Mouse (Mus musculus) limb, embryonic 10.5 days (tissue): ENCODE results near the gene Stat6. TPM values are rescaled to one million over a fixed set of nuclear protein-coding genes. Genes with fewer than 3 reads are reported as not detected.
A peak's percentile ranks its signal among the peaks of the same experiment; 100 is the strongest.
"Not testable (repeated sequence)": the region's sequence is repeated elsewhere in the genome, so short reads cannot be mapped to it uniquely, and the experiment has no call there.

Experiments
- DNase-seq: peaks from one replicate; pipeline ENCODE4 v3.0.0-alpha.2; 2017; ENCODE audit warnings: low spot score
- H3K27ac ChIP-seq: fragments of 300-500 bp; sonication (generic); 2 replicates; pipeline ENCODE4 v1.5.1; 2016; ENCODE audit warnings: mild to moderate bottlenecking
- H3K27me3 ChIP-seq: fragments of 300-500 bp; sonication (generic); 2 replicates; pipeline ENCODE4 v1.6.1; 2016; ENCODE audit warnings: low read depth, mild to moderate bottlenecking; ENCODE audit not compliant: poor library complexity, severe bottlenecking
- H3K36me3 ChIP-seq: fragments of 300-500 bp; sonication (generic); 2 replicates; pipeline ENCODE4 v1.6.1; 2016; ENCODE audit warnings: mild to moderate bottlenecking, moderate library complexity
- H3K4me1 ChIP-seq: fragments of 300-500 bp; sonication (generic); 2 replicates; pipeline ENCODE4 v1.6.1; 2016
- H3K4me3 ChIP-seq: fragments of 300-500 bp; sonication (generic); 2 replicates; pipeline ENCODE4 v1.5.1; 2016; ENCODE audit warnings: mild to moderate bottlenecking, moderate library complexity
- H3K9me3 ChIP-seq: fragments of 300-500 bp; sonication (generic); replicated peaks from 2 replicates; pipeline ENCODE4 v1.6.1; 2016; ENCODE audit warnings: mild to moderate bottlenecking
- WGBS: fragments of 180-500 bp; shearing (Covaris S2); methylation state at CpG from one replicate; pipeline ENCODE4 v1.1.7; 2016; 5-methylcytosine and 5-hydroxymethylcytosine counted together
- polyA plus RNA-seq: library from polyadenylated mRNA; unstranded; fragments of >200 nt; fragmentation: Nextera tagmentation; extraction: Ambion mirVana; gene quantifications from 2 replicates; pipeline ENCODE4 v1.2.1, GENCODE M21; 2016

Gene Stat6
- polyA plus RNA-seq, 1 experiment from 2014 or later, result 9.7 TPM

DNA sequence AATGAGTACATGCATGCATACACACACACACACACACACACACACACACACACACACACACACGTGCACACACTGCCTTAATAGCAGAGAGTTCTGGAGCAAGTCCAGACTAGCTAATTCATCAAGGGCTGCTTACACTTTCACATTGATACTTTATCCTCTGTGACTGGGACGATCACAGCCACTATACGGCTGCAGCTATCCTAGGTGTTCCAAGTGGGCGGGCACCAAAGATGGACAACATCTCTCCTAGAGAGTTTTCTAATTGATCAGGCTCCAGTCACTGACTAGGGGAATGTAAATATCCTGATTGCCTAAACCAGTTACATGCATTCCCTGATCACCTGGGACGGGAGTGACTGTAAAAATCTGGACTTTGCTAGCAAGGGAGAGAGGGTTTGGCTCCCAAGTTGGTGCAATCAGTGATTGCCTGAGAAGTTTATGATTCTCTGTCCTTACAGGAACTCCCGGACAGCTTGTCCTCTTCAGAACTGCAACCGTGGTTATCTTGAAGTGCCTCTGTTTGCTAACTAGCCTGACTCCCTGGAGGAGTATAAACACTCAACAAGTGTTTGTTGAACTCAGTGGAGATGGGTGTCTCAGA is 10.0 kb upstream of the Stat6 start:
- H3K4me3 ChIP-seq, result no peak overlapping the region
- no peaks in the 10 kb centered on the region for H3K27me3 ChIP-seq
- H3K36me3 ChIP-seq, result no peaks in the 10 kb centered on the region
- no peak overlapping the region for H3K27ac ChIP-seq
- H3K4me1 ChIP-seq, result peaks cover 8% of the 10 kb centered on the region; the same call in 1 of the 2 replicates
- 69% methylated on average over 7 of the region's 7 CpGs for WGBS
- H3K9me3 ChIP-seq, result no peaks in the 10 kb centered on the region
- DNase-seq, result no peak

DNA sequence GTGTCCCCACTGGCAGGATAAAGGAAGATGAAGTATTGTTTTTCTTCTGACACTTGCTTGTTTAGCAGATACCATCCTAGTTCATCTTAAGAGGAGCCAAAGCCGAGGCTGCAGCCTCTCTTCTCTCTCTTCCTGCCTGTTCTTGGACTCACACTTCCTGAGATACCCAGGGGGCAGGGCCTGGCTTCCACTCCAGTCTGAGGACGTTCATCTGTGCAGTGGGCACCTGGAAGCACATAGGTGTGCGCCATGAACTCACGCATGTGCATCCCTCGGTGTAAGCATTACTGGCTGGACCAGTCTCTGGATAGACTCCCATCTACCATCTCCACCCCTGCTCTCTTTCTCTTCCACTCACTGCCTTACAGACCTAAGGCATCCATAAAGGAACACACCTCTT is 2.4 kb upstream of the Stat6 start:
- no peak for DNase-seq
- H3K27me3 ChIP-seq, result no peaks in the 10 kb centered on the region
- no peaks in the 10 kb centered on the region for H3K9me3 ChIP-seq
- H3K4me3 ChIP-seq, result no peak overlapping the region
- no peaks in the 10 kb centered on the region for H3K36me3 ChIP-seq
- H3K27ac ChIP-seq, result no peak overlapping the region
- H3K4me1 ChIP-seq, result peaks cover 29% of the 10 kb centered on the region
- WGBS, result 73% methylated on average over 5 of the region's 5 CpGs

DNA sequence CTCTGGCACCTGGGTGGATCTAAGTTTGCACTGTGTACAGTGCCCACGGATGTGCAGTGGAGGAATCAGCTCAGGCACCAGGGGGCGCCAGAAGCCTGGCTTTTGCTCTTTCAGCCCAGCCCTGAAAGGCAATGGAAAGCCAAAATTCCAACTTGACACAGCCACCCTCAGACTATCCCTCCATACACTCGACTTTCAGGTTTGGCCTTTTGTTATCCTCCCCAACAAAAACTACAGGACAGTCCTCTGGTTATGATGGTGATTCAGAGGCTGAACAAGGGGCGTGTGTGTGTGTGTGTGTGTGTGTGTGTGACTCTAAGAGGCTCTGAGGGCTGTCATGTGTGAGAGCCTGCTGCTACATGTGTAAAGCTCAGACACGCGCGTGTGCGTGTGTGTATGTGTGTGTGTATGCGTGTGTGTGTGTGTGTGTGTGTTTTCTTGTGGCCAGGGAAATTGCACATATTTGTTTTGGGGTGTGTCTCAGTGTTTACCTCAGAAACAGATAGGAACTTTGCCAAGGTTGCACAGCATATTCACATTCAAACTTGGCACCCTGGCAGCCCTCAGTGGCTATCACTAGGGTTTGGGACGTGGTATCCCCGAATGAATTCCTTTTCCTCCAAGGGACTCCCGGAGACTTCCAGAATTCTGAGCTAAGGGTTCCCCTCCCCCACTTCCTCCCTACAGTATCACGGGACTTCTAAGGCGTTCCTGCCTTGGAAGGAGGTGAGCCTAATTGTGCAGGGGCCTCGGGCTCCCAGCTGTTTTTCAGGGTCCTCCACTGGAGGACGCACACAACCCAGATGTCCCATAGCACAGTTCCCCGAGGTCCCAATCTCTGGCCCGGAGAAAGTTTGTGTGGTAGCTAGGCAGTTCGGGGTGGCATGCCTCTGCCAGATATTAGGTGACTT is 670 bp upstream of the Stat6 start:
- Histone ChIP-seq H3K4me3 (peak overlapping the region; percentile 55), H3K27ac (peak overlapping the region; percentile 85), H3K36me3 (no peaks in the 10 kb centered on the region), H3K9me3 (no peaks in the 10 kb centered on the region), H3K4me1 (peaks cover 29% of the 10 kb centered on the region), H3K27me3 (no peaks in the 10 kb centered on the region)
- DNase-seq, result peak; percentile 91
- WGBS, result 9% methylated on average over 19 of the region's 19 CpGs

DNA sequence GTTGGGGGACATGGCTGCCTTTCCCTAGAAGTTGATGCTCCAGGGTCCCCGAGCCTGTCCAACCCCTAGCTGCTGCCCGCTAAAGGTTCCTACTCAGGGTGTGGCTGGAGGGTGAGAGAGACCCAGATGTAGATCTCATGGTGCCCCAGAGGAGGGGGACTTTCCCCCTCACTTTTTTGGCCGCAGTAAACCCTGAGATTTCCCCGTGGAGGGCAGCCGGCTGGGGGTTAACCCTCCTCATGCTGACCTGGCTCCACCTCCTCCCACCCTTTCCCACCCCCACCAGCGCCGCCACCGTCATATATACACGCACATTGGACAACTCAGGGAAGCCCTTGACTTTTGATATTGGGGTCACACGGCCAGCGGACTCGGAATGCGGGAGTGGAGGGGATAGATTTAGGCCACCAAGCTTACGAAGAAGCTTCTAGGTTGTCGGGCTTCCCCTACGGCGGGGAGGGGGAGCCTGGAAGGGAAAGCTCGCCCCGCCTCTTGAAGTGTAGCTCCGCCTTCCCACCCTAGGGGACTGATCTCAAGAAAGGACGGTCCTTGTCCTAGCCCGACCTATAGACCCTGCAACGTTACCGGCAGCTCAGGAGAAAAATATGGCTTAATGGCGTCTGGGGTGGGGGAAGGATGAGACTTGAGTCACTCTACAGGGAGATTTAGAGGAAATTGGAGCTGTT is 910 bp downstream of the Stat6 start:
- Histone ChIP-seq H3K36me3 (no peaks in the 10 kb centered on the region), H3K9me3 (no peaks in the 10 kb centered on the region), H3K4me3 (peak overlapping the region; percentile 55), H3K27me3 (no peaks in the 10 kb centered on the region), H3K4me1 (peaks cover 29% of the 10 kb centered on the region), H3K27ac (peak overlapping the region; percentile 85)
- DNase-seq, result peak; percentile 69
- 2% methylated on average over 25 of the region's 25 CpGs for WGBS

DNA sequence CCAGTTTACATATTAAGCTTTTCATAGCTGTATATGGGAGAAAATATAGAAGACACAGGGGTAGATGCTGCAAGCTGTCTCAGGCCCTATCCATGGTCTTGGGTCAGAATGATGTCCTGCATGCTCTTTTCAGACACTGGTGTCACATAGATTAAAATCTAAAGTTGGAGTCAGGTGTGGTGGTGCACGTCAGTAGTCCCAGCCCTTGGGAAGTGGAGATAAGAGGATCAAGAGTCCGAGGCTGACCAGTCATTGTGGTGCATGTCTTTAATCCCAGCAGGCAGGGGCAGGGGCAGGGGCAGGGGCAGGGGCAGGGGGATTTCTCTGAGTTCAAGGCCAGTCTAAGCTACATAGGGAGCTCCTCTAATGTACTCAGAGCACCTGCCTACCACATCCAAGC is 3.0 kb downstream of the Stat6 start:
- DNase-seq, result no peak
- WGBS, result 63% methylated on average over 2 of the region's 2 CpGs
- no peak overlapping the region for H3K4me3 ChIP-seq
- peaks cover 29% of the 10 kb centered on the region for H3K4me1 ChIP-seq
- no peak overlapping the region for H3K27ac ChIP-seq
- H3K9me3 ChIP-seq, result no peaks in the 10 kb centered on the region
- H3K36me3 ChIP-seq, result no peaks in the 10 kb centered on the region
- H3K27me3 ChIP-seq, result no peaks in the 10 kb centered on the region

DNA sequence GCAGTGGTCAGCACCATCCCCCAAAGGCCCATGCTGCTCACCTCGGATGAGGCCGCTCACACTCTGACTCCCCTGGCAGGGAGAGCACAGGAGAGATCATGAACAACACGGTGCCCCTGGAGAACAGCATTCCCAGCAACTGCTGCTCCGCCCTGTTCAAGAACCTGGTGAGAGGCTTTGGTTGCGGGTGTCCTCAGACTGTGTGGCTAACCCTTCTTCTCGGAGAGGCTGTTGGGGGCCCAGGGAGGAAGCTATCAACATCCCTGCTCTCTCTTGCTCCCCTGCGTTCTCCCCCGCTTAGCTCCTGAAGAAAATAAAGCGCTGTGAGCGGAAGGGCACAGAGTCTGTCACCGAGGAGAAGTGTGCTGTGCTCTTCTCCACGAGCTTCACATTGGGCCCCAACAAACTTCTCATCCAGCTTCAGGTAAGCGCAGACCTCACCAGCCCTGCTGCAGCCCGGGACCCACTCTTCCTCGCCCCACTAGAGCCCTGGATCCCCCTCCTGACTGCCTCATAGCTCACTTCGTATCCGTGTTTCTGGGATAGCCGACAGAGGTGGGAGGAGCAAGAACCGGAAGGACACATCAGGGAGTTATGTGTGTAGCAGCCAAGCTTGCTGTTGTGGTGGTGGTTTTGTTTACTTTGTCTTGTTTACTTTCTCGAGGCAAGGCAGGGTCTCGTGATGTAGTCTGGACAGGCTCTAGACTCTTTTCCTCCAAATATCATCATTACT is 10.3 kb downstream of the Stat6 start:
- 53% methylated on average over 21 of the region's 21 CpGs for WGBS
- peak overlapping the region; percentile 25 for H3K4me3 ChIP-seq
- peaks cover 25% of the 10 kb centered on the region for H3K4me1 ChIP-seq
- H3K27me3 ChIP-seq, result no peaks in the 10 kb centered on the region
- DNase-seq, result no peak
- peak overlapping the region; percentile 63 for H3K27ac ChIP-seq
- H3K9me3 ChIP-seq, result no peaks in the 10 kb centered on the region
- peaks cover 19% of the 10 kb centered on the region for H3K36me3 ChIP-seq

DNA sequence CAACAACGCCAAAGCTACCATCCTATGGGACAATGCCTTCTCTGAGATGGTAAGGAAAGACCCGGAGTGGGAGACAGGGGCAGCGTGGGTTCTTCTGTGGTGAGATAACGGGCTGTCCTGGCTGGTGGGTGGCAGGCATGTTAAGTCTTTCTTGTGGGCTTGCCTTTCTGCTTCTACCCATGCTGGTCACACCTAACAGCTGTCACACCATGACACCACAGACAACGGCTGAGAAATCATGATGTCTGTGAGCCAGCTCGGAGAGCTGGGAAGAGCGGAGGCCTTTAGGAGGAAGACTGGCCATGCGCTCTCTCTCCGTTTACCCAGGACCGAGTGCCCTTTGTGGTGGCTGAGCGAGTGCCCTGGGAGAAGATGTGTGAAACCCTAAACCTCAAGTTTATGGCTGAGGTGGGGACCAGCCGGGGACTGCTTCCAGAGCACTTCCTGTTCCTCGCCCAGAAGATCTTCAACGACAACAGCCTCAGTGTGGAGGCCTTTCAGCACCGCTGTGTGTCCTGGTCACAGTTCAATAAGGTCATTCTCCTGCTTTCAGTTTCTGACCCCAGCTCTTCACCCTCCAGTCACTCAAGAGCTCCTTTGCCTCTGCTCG is 12.3 kb downstream of the Stat6 start:
- peak overlapping the region; percentile 72 for H3K27ac ChIP-seq
- H3K4me3 ChIP-seq, result no peak overlapping the region
- H3K9me3 ChIP-seq, result no peaks in the 10 kb centered on the region
- H3K36me3 ChIP-seq, result peaks cover 29% of the 10 kb centered on the region
- WGBS, result 77% methylated on average over 16 of the region's 16 CpGs
- no peaks in the 10 kb centered on the region for H3K27me3 ChIP-seq
- no peak for DNase-seq
- H3K4me1 ChIP-seq, result peaks cover 43% of the 10 kb centered on the region

DNA sequence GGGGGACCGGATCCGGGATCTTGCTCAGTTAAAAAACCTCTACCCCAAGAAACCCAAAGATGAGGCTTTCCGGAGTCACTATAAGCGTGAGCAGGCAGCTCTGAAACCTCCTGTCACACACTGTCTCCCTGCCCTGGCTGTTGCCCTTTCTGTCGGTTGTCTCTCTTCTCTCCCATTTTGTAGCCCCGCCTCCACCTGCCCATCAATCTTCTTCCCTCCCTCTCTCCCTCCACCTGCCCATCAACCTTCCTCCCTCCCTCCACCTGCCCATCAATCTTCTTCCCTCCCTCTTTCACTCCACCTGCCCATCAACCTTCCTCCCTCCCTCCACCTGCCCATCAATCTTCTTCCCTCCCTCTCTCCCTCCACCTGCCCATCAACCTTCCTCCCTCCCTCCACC is 14.8 kb downstream of the Stat6 start:
- peaks cover 59% of the 10 kb centered on the region for H3K4me1 ChIP-seq
- H3K27ac ChIP-seq, H3K27me3 ChIP-seq, DNase-seq, H3K9me3 ChIP-seq, H3K4me3 ChIP-seq: not testable (repeated sequence)
- WGBS, result 47% methylated on average over 6 of the region's 6 CpGs
- peaks cover 53% of the 10 kb centered on the region for H3K36me3 ChIP-seq

DNA sequence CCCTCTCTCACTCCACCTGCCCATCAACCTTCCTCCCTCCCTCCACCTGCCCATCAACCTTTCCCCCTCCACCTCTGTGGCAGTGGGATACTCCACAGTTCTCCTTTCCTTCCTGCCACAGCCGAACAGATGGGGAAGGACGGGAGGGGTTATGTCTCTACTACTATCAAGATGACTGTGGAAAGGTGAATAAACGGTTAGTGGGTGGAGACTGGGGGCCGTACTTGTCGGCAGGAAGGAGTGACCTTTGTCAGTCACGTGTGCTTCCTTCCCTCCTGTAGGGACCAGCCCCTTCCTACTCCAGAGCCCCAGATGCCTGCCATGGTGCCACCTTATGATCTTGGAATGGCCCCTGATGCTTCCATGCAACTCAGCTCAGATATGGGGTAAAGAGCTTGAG is 15.3 kb downstream of the Stat6 start:
- Histone ChIP-seq H3K4me1 (peaks cover 59% of the 10 kb centered on the region), H3K27me3 (peaks cover 9% of the 10 kb centered on the region), H3K27ac (peak overlapping the region; percentile 53; the same call in 1 of the 2 replicates), H3K9me3 (no peaks in the 10 kb centered on the region), H3K4me3 (0 out of 2 replicates have a peak overlapping the region, but pooled peaks have one; percentile 16), H3K36me3 (peaks cover 58% of the 10 kb centered on the region)
- DNase-seq, result no peak
- 12% methylated on average over 6 of the region's 6 CpGs for WGBS

DNA sequence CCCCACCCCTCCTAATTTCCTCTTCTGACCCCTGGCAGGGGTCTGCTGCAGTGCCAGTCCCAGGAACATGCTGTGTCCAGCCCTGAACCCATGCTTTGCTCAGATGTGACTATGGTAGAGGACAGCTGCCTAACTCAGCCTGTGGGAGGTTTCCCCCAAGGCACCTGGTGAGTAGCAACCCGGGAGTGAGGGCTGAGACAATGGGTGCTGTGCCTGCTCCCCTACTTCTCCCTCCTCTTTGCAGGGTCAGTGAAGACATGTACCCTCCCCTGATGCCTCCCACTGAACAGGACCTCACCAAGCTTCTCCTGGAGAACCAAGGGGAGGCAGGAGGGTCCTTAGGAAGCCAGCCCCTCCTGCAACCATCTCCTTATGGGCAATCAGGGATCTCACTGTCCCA is 16.8 kb downstream of the Stat6 start:
- 0 out of 2 replicates have a peak overlapping the region, but pooled peaks have one; percentile 8 for H3K27ac ChIP-seq
- H3K27me3 ChIP-seq, result peaks cover 23% of the 10 kb centered on the region
- 75% methylated on average over 1 of the region's 1 CpGs for WGBS
- no peak for DNase-seq
- H3K9me3 ChIP-seq, result no peaks in the 10 kb centered on the region
- peaks cover 67% of the 10 kb centered on the region for H3K4me1 ChIP-seq
- H3K36me3 ChIP-seq, result peaks cover 63% of the 10 kb centered on the region
- no peak overlapping the region for H3K4me3 ChIP-seq

DNA sequence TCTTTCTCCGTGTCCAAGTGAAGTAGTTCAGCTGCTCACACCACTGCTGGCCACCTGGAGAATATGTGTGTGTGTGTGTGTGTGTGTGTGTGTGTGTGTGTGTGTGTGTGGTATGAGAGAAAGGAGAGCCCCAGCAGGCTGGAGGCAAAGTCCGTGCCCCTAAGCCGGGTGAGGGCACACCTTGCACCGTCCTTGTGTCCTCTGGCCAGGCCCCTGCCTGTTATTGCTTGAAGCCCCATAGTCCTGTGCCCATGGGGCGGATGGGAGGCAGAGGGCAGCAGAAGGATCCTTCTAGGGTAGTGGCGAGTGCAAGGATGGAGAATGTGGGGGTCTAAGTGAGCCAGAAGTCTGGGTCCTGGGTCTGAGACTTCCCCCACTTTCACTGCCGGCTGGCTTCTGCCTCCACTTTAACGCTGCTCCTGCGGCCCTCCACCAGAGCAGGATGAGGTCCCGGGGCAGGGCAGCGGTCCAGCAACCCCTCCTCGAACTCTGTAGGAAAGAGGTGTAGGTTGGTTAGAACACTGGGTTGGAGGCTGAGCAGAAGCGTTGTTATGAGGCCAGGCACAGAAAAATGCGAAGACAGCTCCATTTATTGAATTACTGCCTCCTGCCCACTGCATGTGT is 18.6 kb downstream of the Stat6 start:
- no peak for DNase-seq
- peaks cover 59% of the 10 kb centered on the region for H3K36me3 ChIP-seq

More for the DNA sequence above, 18.6 kb downstream of the Stat6 start:
- peak overlapping the region; percentile 66 for H3K27ac ChIP-seq
- H3K4me3 ChIP-seq, result peak overlapping the region; percentile 84
- no peaks in the 10 kb centered on the region for H3K9me3 ChIP-seq
- peaks cover 77% of the 10 kb centered on the region for H3K4me1 ChIP-seq
- WGBS, result 15% methylated on average over 14 of the region's 14 CpGs
- H3K27me3 ChIP-seq, result peaks cover 36% of the 10 kb centered on the region
